Mouse (Mus musculus): ENCODE measurements around the gene Proca1. TPM values are rescaled to one million over a fixed set of nuclear protein-coding genes. Genes with fewer than 3 reads are reported as not detected.
A peak's percentile ranks its signal among the peaks of the same experiment; 100 is the strongest.

The Proca1 gene
- total and polyA plus RNA-seq, 3 experiments = 0.70 to 0.80 (median 0.75) TPM

DNA sequence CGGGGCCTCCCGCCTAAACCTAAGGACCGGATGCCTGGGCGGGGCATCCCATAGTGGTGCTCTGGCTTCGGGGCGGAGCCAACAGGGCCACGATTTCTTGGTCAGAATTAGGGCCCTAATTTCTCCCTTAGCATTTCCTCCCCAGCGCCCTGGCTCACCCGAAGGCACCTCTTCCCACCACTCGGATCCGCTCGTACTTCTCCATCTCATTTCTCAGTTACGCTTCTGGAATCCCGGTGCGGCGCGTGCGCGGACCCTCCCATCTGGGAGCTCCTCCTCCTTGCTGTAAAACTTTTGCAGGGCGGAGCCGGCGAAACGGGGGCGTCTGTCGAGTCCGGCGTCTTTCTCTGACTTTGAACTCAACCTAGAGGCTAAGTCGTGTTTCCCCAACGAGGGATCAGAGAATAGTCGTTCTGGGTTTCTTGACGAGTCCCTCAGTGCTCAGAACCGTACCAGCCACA, 16.8 kb upstream of the Proca1 start, which contains the start of the genes Nek8 and Tlcd1:
Gene Nek8, minus strand, starts transcription at position 274 of the 461 bp plus-strand sequence.
Gene Tlcd1, plus strand, starts transcription at position 310 of the 461 bp plus-strand sequence.
- TF ChIP-seq POLR2A (IDR thresholded peaks at IDR 0.05; ENCODE audit: insufficient read depth, low read depth, low read length) (peak; percentile 67), EP300 (IDR thresholded peaks at IDR 0.05; ENCODE audit: insufficient read depth, low read depth, low read length) (0 out of 2 replicates have a peak, but pooled peaks have one; percentile 11), CTCF (IDR thresholded peaks at IDR 0.05) (no peak)
- H3K79me2 ChIP-seq (replicated peaks; ENCODE audit: control insufficient read depth, insufficient read depth, low read length) = no peaks in the 10 kb centered on the region
- H3K27ac ChIP-seq = peak within 1 kb of the TSS; percentile 96
- peak within 1 kb of the TSS; percentile 61 for H3K9ac ChIP-seq (ENCODE audit: low read depth, low read length)
- under 1% methylated on average over 32 of the region's 32 CpGs for WGBS
- peaks cover 2% of the 10 kb centered on the region; the same call in 1 of the 2 replicates for H3K4me1 ChIP-seq (ENCODE audit: control insufficient read depth, insufficient read depth, low read length)
- H3K36me3 ChIP-seq (ENCODE audit: control insufficient read depth, insufficient read depth, low read length) = 0 out of 2 replicates have a peak, but pooled peaks cover 3% of the 10 kb centered on the region
- DNase-seq = peak; percentile 94 to 95
- H3K4me3 ChIP-seq = peak within 1 kb of the TSS; percentile 96
- intact Hi-C loops (cut with DNase I) = loop anchor here (2.0 kb wide), 3 partner anchors 116 to 192 kb away; no protein-coding TSS in a partner anchor
- H3K27me3 ChIP-seq (ENCODE audit: control insufficient read depth, insufficient read depth, low read length) = no peaks in the 10 kb centered on the region

DNA sequence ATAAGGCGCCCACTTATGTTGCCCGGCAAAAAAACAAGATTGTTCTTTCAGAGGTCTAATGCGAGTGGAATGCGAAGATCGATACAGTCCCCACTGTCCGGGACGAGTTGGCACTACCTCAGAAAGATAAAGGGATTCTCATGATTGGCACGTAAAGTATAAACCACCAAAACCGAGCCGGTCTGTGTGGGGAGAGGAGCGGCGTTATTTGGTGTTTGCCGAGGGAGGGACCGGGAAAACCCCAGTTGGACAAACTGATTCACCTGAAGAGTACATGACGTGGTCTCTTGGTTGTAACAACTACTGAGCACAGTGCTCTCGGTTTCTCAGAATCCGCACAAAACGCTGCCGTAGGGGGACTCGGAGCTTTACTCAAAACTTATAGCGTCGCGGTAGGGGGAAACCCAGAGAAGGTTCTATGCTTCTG, 16.3 kb upstream of the Proca1 start:
- Histone ChIP-seq H3K36me3 (ENCODE audit: control insufficient read depth, insufficient read depth, low read length) (peaks cover 5% of the 10 kb centered on the region), H3K79me2 (replicated peaks; ENCODE audit: control insufficient read depth, insufficient read depth, low read length) (no peaks in the 10 kb centered on the region), H3K4me3 (peak overlapping the region; percentile 96), H3K27ac (peak overlapping the region; percentile 96), H3K27me3 (ENCODE audit: control insufficient read depth, insufficient read depth, low read length) (no peaks in the 10 kb centered on the region), H3K9ac (ENCODE audit: low read depth, low read length) (peak overlapping the region; percentile 61), H3K4me1 (ENCODE audit: control insufficient read depth, insufficient read depth, low read length) (peaks cover 2% of the 10 kb centered on the region; the same call in 1 of the 2 replicates)
- intact Hi-C loops (cut with DNase I) = loop anchor here (1.0 to 2.0 kb wide), 4 partner anchors 18 to 192 kb away; no protein-coding TSS in a partner anchor
- TF ChIP-seq EP300 (IDR thresholded peaks at IDR 0.05; ENCODE audit: insufficient read depth, low read depth, low read length) (no peak), CTCF (IDR thresholded peaks at IDR 0.05) (no peak), POLR2A (IDR thresholded peaks at IDR 0.05; ENCODE audit: insufficient read depth, low read depth, low read length) (no peak)
- 1% methylated on average over 23 of the region's 23 CpGs for WGBS
- DNase-seq = no peak

- peak overlapping the region; percentile 96 for H3K4me3 ChIP-seq
- no peak for TF ChIP-seq POLR2A (IDR thresholded peaks at IDR 0.05; ENCODE audit: insufficient read depth, low read depth, low read length)
- no peak for TF ChIP-seq CTCF (IDR thresholded peaks at IDR 0.05)
- no peak for TF ChIP-seq EP300 (IDR thresholded peaks at IDR 0.05; ENCODE audit: insufficient read depth, low read depth, low read length)
- H3K4me1 ChIP-seq (ENCODE audit: control insufficient read depth, insufficient read depth, low read length) = peaks cover 3% of the 10 kb centered on the region
- under 1% methylated on average over 10 of the region's 10 CpGs for WGBS
- peak overlapping the region; percentile 29 for H3K9ac ChIP-seq (ENCODE audit: low read depth, low read length)
- peaks cover 10% of the 10 kb centered on the region for H3K36me3 ChIP-seq (ENCODE audit: control insufficient read depth, insufficient read depth, low read length)
- H3K27ac ChIP-seq = peak overlapping the region; percentile 96
- no peaks in the 10 kb centered on the region for H3K27me3 ChIP-seq (ENCODE audit: control insufficient read depth, insufficient read depth, low read length)
- no peaks in the 10 kb centered on the region for H3K79me2 ChIP-seq (replicated peaks; ENCODE audit: control insufficient read depth, insufficient read depth, low read length)
- no peak for DNase-seq
- intact Hi-C loops (cut with DNase I) = loop anchor here (1.0 to 2.0 kb wide), 4 partner anchors 18 to 193 kb away; no protein-coding TSS in a partner anchor
Measured at GRCm38 (mm10) chr11:78177437-78177836, 15.8 kb upstream of the Proca1 start.

DNA sequence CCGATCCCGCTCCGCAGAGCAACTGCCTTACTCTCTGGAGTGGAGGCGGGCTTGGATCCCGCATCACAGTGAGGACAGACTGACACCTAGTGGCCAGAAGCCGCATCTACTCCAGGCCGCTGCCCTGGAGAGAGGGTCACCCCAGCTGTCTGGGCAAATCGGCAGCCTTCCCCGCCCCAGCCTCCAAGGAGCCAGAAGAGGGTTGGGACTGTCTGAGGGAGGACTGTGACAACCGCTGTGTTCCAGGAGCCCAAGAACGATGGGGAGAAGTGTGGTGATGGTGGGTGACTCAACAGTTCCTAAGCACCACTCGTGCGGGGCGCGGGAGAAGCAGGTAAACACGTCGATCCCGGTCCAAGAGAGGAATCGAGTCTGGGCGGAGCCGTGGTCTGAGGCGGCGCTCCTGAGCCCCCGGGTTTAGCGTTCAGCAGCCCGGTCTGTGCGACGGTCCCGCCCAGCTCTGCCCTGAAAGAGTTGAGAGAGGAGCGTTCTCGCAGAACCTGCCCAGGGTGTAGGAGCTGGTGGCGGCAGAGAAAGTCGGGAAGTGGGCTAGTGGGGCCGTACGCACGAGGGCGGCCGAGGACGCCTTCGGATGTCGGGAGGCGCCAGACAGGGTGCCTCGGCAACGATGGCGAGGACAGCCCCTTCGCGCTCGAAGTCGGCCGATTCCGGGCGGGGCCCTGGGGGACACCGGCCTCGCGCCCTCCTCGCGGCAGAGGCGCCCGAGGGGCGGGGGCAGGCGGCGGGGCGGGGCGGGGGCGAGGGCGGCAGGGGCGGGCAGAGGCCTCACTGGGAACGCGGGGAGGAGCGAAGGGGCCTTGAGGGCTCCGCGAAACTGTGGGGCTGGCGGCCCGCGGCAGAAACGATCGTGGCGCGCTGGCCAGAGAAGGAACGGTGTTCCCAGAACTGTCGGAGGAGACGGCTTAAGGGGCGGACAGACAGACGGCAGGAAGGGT, 15.0 kb upstream of the Proca1 start:
- under 1% methylated on average over 84 of the region's 84 CpGs for WGBS
- peaks cover 11% of the 10 kb centered on the region for H3K36me3 ChIP-seq (ENCODE audit: control insufficient read depth, insufficient read depth, low read length)
- no peaks in the 10 kb centered on the region for H3K27me3 ChIP-seq (ENCODE audit: control insufficient read depth, insufficient read depth, low read length)
- H3K4me3 ChIP-seq = peak overlapping the region; percentile 96
- DNase-seq = peak; percentile 96
- TF ChIP-seq EP300 (IDR thresholded peaks at IDR 0.05; ENCODE audit: insufficient read depth, low read depth, low read length) = peak; percentile 96
- TF ChIP-seq CTCF (IDR thresholded peaks at IDR 0.05) = no peak; the same call in 1 of the 2 replicates
- peak; percentile 62 for TF ChIP-seq POLR2A (IDR thresholded peaks at IDR 0.05; ENCODE audit: insufficient read depth, low read depth, low read length)
- peak overlapping the region; percentile 96 for H3K27ac ChIP-seq
- no peaks in the 10 kb centered on the region for H3K79me2 ChIP-seq (replicated peaks; ENCODE audit: control insufficient read depth, insufficient read depth, low read length)
- intact Hi-C loops (cut with DNase I) = loop anchor here (1.0 to 2.0 kb wide), 4 partner anchors 19 to 193 kb away; no protein-coding TSS in a partner anchor
- peaks cover 3% of the 10 kb centered on the region for H3K4me1 ChIP-seq (ENCODE audit: control insufficient read depth, insufficient read depth, low read length)
- H3K9ac ChIP-seq (ENCODE audit: low read depth, low read length) = peak overlapping the region; percentile 86

DNA sequence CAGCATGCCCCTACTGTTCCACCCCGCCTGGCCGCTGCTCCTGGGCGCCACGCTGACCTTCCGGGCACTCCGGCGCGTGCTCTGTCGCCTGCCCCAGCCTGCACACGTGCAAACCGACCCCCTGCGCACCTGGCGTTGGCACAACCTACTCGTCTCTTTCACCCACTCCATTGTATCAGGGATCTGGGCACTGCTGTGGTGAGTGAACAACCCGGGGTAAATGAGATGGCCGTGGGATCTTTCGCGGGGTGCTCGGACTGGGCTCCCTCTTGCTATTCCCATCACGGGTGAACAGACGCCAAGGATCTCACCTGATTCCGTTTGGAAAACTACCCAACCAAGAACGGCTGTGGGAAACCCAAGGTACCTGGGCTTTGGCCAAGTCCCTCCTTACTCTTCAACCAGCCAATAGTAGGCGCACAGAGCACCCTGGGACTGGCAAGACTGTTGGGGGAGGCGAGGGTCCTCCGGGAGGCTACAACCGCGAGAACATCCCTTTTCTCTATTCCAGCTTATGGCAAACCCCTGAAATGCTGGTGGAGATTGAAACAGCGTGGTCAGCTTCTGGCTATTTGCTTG, 14.2 kb upstream of the Proca1 start:
- peaks cover 11% of the 10 kb centered on the region for H3K36me3 ChIP-seq (ENCODE audit: control insufficient read depth, insufficient read depth, low read length)
- H3K27ac ChIP-seq = peak overlapping the region; percentile 96
- H3K27me3 ChIP-seq (ENCODE audit: control insufficient read depth, insufficient read depth, low read length) = no peaks in the 10 kb centered on the region
- peak in 1 of 2 experiments; percentile 52 for DNase-seq
- 6% methylated on average over 29 of the region's 29 CpGs for WGBS
- peak overlapping the region; percentile 86 for H3K9ac ChIP-seq (ENCODE audit: low read depth, low read length)
- peaks cover 3% of the 10 kb centered on the region for H3K4me1 ChIP-seq (ENCODE audit: control insufficient read depth, insufficient read depth, low read length)
- peak overlapping the region; percentile 96 for H3K4me3 ChIP-seq
- TF ChIP-seq EP300 (IDR thresholded peaks at IDR 0.05; ENCODE audit: insufficient read depth, low read depth, low read length) (no peak), POLR2A (IDR thresholded peaks at IDR 0.05; ENCODE audit: insufficient read depth, low read depth, low read length) (0 out of 2 replicates have a peak, but pooled peaks have one; percentile 0)
- H3K79me2 ChIP-seq (replicated peaks; ENCODE audit: control insufficient read depth, insufficient read depth, low read length) = no peaks in the 10 kb centered on the region
- intact Hi-C loops (cut with DNase I) = no loop called here
